Mouse (Mus musculus) MEL (cell line): ENCODE measurements around the gene Tax1bp1.

Experiments
- BHLHE40 ChIP-seq: IDR thresholded peaks from 2 replicates; pipeline ENCODE4 v1.6.1; 2012; ENCODE audit warnings: low read depth, mild to moderate bottlenecking, inconsistent platforms, low read length, improper control_type of control experiment, borderline replicate concordance
- MEF2A ChIP-seq: IDR thresholded peaks from 2 replicates; pipeline ENCODE4 v1.6.1; 2014; ENCODE audit warnings: low read depth, mild to moderate bottlenecking, inconsistent platforms, low read length, improper control_type of control experiment; ENCODE audit not compliant: poor library complexity, insufficient replicate concordance, severe bottlenecking; ENCODE audit errors: extremely low read depth
- POLR2A ChIP-seq, 2 experiments: IDR thresholded peaks; 2 replicates each; pipeline ENCODE4 v1.6.1; 2011 to 2012; ENCODE audit warnings: low read length in 2 of 2, mild to moderate bottlenecking in 2 of 2, control low read depth in 1 of 2, improper control_type of control experiment in 1 of 2, low read depth in 1 of 2, moderate library complexity in 1 of 2; ENCODE audit not compliant: control insufficient read depth in 1 of 2, insufficient read depth in 1 of 2, poor library complexity in 1 of 2
- RCOR1 ChIP-seq: IDR thresholded peaks from 2 replicates; pipeline ENCODE4 v1.6.1; 2012; ENCODE audit warnings: low read depth, mild to moderate bottlenecking, inconsistent platforms, low read length, improper control_type of control experiment

- TF ChIP-seq BHLHE40 (no peak), MEF2A (no peak), POLR2A (IDR thresholded peaks at IDR 0.05; ENCODE audit: control insufficient read depth in 1 of 2, insufficient read depth in 1 of 2, low read depth in 1 of 2, low read length in 2 of 2, poor library complexity in 1 of 2) (no peak), RCOR1 (no peak)
Measured at GRCm38 (mm10) chr6:52796035-52796598, 82.6 kb downstream of the Tax1bp1 start.
